Comparison of ENCODE assay signal across 18 mouse cellular contexts in the genomic region with DNA sequence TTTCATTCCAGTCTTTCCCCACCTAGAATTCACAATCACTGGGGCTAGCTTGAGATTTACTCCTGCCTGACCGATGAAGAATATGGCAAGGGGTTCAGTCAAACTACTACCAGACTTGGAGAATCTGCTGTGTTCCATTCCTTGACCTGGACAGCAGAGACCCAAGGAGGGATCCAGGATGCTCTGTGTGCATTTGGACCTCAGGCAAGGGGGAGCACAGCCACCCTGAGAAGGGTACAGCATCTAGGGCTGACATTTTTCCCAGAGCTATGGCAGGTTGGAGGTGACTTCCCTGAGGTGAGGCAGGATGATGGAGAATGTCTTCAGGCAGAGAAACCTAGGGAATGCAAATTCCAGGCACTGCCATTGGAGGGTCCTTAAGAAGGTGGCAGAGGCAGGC.
"Had no signal": no experiment of that assay in that cellular context is flagged by ENCODE, and none has a peak within 500 bp of the region (broad histone marks: within the 10 kb centered on the region; RNA-seq: fewer than 3 reads in every experiment).

No protein-coding gene starts in this region.

- H3K4me2 ChIP-seq: lung, embryonic 14.5 days; midbrain, embryonic 11.5 days; midbrain, embryonic 13.5 days; neural tube, embryonic 13.5 days; neural tube, embryonic 15.5 days had no signal

- H3K4me1 ChIP-seq: midbrain, embryonic 13.5 days; neural tube, embryonic 13.5 days; neural tube, embryonic 15.5 days had no signal

- DNase-seq: lung, adult 18-20 months; lung, embryonic 14.5 days; lung, postnatal 10 days; lung, postnatal 4 days; retina, postnatal 1 day; right cerebral cortex, adult 18-20 months; right cerebral cortex, postnatal 25 days; right cerebral cortex, postnatal 4 days; spleen, adult 18-20 months; thymus, adult 2 months; thymus, postnatal 25 days; thymus, postnatal 4 days had no signal

- H3K27ac ChIP-seq: midbrain, embryonic 13.5 days; neural tube, embryonic 13.5 days; neural tube, embryonic 15.5 days had no signal

- H3K9ac ChIP-seq: lung, embryonic 14.5 days; midbrain, embryonic 13.5 days; neural tube, embryonic 13.5 days; neural tube, embryonic 15.5 days had no signal

- ATAC-seq: midbrain, embryonic 13.5 days; midbrain, embryonic 16.5 days had no signal

- H3K36me3 ChIP-seq: midbrain, embryonic 13.5 days; neural tube, embryonic 13.5 days; neural tube, embryonic 15.5 days had no signal

- H3K27me3 ChIP-seq: midbrain, embryonic 13.5 days; neural tube, embryonic 13.5 days; neural tube, embryonic 15.5 days had no signal

- H3K4me3 ChIP-seq: midbrain, embryonic 13.5 days; myocyte; neural tube, embryonic 13.5 days; neural tube, embryonic 15.5 days had no signal

- H3K9me3 ChIP-seq: neural tube, embryonic 13.5 days; neural tube, embryonic 15.5 days had no signal
